Mouse (Mus musculus): ENCODE data around the gene Gm16867. TPM values are rescaled to one million over a fixed set of nuclear protein-coding genes. Genes with fewer than 3 reads are reported as not detected.
"Not testable (repeated sequence)": the region's sequence is repeated elsewhere in the genome, so short reads cannot be mapped to it uniquely, and the experiment has no call there.

Gene Gm16867
- polyA plus RNA-seq, 1 experiment = not detected

DNA sequence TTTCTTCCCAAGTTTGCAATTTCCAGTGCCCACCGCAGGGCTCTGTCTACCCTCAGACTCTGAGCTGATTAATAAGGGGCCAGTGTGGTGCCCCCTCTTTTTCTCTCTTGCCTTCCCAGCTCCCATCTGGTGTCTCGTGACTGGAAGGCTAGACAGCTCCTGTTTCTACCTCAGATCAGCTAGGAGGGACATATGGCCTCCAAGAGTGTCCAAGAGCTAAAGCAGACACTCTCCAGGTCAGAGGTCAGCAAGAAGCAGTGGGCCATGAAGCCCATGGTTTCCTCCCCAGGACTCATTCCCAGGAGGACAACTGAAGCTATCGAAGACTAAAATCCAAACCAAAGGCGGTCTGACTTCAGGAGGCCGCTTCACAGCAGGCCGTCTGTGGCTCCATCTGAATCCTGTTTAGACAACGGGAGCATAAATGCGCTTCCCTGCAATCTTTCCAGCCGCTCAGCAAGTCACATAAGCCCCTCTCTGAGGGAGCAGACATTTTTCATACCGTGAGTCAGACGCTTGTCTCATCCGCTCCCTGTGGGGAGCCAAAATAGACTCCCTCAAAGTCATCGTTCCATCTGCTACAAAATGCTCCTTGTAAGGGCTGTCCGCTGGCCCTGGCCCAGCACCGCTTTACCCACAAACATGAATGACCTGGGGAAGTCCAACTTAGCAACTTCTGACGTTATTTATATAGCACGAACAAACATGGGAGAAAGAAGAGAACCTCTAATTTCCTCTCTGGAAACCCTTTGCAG lies 35.4 kb downstream of the Gm16867 start:
- not testable (repeated sequence) for DNase-seq (ENCODE audit: extremely low spot score in 1 of 2, low spot score in 1 of 2)

DNA sequence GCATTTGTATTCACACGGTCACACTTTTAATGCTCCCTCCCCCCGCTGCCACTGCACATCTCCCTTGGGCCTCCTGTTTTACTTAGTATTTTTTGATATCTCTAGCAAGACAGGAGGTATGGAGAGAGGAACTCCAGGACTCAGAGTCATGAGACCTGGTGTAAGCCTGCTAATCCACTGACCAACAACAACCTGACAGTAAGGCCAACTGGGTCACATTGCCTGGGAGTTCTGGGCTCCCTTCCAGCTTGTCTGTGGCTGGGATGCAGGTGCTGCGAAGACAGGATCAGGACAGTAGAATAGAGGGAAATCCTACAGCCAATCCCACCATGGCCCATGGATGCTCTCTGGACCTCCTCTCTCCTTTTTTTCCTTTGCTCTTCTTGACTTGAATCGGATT lies 38.7 kb downstream of the Gm16867 start:
- DNase-seq (ENCODE audit: extremely low spot score in 1 of 2, low spot score in 1 of 2) = not testable (repeated sequence)

DNA sequence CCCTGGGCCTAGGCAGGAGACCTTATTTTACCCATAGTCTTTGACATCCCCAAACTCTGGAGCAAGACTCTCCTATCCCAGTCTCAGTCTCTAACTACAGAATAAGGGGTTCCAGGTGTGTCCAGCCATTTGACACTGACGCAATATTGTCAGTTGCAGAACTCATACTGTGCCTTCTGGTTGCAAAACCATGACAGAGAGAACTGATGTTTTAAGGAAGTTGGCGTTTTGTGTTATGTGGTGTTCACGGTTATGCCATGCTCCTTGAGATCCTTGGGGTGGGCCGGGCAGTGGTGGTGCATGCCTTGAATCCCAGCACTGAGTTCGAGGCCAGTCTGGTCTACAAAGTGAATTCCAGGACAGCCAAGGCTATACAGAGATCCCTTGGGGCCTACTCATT lies 45.5 kb downstream of the Gm16867 start:
- not testable (repeated sequence) for DNase-seq (ENCODE audit: extremely low spot score in 1 of 2, low spot score in 1 of 2)

DNA sequence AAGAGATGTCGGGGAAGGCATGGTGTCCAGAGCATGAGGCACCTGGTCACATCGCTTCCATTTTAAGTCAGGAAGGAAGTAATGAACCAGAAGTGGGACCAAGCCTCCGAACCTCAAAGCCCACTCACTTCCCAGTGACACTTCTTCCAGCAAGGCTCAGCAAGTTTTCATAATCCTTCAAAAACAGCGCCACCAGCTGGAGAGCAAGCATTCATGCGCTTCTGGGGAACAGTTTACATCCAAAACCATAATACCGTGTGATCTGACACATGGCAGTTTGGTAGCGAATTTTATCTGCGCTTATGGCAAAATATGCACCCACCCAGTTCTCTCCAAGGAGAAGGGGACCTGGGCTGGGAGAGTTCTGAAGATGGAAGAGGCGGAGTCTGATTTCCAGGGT lies 48.5 kb downstream of the Gm16867 start:
- DNase-seq (ENCODE audit: extremely low spot score in 1 of 2, low spot score in 1 of 2) = not testable (repeated sequence)

DNA sequence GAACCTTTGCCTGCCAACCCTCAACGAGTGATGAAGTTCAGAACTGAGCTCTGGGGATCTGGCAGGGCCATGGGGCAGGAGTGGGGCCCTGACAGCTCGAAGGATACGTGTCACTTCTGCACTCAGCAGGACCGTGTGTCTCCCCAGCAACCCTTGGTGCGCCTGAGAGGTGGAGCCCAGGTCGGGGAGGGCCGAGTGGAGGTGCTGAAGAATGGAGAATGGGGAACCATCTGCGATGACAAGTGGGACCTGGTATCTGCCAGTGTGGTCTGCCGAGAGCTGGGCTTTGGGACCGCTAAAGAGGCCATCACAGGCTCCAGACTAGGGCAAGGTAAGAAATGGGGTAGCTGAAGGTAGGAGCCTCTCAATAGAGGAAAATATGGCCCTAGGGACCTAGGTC lies 54.3 kb downstream of the Gm16867 start:
- DNase-seq (ENCODE audit: extremely low spot score in 1 of 2, low spot score in 1 of 2) = not testable (repeated sequence)

DNA sequence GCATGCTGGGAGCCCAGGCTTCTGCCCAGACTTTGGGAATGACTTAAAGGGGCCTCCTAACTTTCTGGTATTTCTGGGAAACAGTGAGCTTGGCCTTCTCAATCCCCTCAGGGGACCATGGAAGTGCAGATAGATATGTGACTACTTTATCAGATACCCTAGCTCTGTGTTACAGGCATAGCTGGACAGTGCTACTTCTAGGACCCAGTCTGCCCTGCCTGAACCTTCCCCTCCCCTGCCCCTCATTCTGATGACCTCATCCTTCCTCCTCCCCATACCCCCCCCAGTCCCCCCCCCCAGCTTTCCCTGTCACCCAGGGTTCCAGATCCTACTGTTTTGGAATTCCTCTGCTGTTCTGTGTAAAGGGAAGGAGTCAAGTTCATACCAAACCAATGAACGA lies 56.2 kb downstream of the Gm16867 start:
- DNase-seq (ENCODE audit: extremely low spot score in 1 of 2, low spot score in 1 of 2) = not testable (repeated sequence)

DNA sequence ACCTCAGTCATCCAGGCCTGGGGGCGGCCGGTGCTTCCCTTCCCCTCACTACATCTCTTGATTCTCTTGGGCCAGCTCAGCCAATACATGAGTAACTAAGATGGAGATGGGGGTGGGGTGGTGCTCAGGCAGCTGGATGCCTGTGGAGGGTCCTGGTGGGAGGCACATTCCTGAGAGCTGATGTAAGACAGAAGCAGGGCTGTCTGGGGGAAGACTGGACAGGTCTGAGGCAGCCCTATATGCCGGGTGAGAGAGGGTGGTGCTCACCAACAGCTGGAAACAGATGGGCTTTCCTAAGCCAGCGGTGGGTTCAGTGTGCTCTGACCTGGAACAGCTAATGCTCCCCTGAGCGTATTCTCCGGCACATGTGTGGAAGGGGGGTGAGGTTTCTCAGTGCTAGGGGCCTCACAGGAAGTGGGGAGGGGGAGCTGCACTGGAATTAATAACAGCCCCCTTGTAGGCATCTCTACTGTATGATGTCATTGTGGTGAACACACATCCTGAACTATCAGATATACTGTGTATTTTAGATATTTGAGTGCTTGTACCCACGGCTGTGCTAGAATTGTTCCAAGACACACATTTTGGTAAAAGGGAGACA lies 60.0 kb downstream of the Gm16867 start:
- DNase-seq (ENCODE audit: extremely low spot score in 1 of 2, low spot score in 1 of 2) = not testable (repeated sequence)

DNA sequence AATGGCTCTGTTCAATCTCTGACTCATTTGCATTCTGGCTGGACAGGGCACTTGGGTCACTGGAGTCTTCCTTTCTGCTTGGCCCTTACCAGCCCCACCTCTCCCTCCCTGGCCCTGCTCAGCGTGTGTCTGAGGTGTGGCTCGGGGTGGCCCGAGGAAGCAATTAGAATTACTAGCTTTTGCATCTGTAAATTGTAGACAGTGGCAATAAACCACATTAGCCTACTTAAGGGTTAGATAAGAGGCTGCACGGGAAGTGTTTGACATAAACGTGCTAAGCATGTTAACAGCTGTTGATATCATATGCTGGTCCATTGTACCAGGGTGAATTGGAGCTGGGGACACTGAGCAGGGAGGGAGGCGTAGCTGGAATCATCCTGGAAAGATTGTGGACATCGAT lies 62.2 kb downstream of the Gm16867 start:
- DNase-seq (ENCODE audit: extremely low spot score in 1 of 2, low spot score in 1 of 2) = not testable (repeated sequence)

DNA sequence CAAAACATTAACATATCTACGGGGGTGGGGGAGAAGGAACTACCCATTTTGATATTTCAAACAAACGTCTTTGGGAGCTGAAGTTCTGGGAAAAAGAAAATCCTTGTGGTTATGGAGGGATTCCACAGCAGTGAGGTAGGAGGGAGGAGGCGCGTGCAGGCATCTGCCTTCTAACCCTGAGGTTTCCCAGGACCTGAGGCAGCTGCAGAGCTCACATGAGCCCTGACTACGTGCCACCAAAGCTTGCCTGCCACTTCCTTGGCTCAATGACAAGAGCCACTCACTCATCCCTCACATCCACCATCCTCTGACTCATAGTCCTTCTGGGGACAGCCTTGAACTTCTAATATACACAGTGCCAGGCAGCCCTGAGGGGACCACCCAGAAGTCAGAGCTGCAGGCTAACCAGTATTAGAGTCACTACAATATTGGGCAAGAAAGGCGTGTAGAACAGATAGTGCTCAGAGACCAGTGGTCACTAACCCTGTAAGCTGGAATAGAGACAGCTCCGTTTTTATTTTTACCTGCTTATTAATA lies 64.4 kb downstream of the Gm16867 start:
- not testable (repeated sequence) for DNase-seq (ENCODE audit: extremely low spot score in 1 of 2, low spot score in 1 of 2)

DNA sequence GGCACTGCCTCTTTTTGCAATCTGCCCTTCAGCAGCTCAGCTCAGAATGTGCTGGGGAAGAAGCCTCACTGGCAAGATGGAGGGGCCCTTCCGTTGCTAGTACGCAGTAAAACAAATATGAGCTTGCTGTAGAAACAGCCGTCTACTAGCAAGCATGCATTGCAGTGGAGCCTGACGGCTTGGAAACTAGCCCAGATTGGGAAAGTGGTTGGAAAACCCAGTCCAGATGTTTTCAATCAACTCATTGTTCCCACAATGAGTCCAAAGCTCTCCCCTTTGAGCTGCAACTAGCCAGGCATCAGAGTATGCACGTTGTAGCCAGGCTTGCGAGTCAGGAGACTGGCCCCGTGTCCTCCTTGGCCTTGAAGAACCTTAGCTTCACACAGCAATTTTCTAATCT lies 82.2 kb downstream of the Gm16867 start:
- DNase-seq (ENCODE audit: extremely low spot score in 1 of 2, low spot score in 1 of 2) = not testable (repeated sequence)

DNA sequence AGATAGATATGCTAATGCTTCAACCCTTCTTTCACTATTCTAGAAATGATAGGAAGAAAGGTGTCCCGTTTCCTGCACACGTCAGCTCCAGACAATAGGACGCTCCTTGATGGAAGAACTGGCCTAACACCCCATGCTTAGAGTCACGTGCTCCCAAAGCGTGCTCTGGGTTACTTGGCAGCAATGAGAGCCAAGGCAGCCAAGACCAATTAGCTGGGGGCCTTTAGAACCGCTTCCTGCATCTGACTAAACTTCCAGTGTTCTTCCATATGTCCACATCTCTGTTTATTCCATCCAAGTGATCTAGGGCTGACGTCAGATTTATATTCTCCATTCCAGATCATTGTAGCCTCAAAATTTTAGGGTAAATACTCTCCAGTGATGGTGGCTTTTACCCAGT lies 85.6 kb downstream of the Gm16867 start:
- DNase-seq (ENCODE audit: extremely low spot score in 1 of 2, low spot score in 1 of 2) = not testable (repeated sequence)

Other genes with a start within 250 kb of the Gm16867 start
- 0.04 TPM in 1 of 2 replicates, not detected in the other for gene Synb, start 209.1 kb downstream of the Gm16867 start, polyA plus RNA-seq (2012; rRNA removed)
- not detected in 2 replicates for gene Gm27179, start 9.2 kb upstream of the Gm16867 start, polyA plus RNA-seq (2012; rRNA removed)
- gene Entpd4b, start 52.1 kb upstream of the Gm16867 start, polyA plus RNA-seq (2012; rRNA removed) = 19.8 and 20.2 TPM in 2 replicates